10 mouse cellular contexts compared by ENCODE assay signal in genomic region chr12:69229251-69229650, GRCm38 (mm10). TPM values are rescaled to one million over a fixed set of nuclear protein-coding genes. Genes with fewer than 3 reads are reported as not detected.
DNase-seq lines count a peak whose midpoint lies in the region; ATAC-seq and TF ChIP-seq lines count a peak whose summit lies in the region.
"Had no signal": no experiment of that assay in that cellular context is flagged by ENCODE, and none has a peak within 500 bp of the region (broad histone marks: within the 10 kb centered on the region; RNA-seq: fewer than 3 reads in every experiment).

No protein-coding gene starts in this region.

- peak; percentile 41 for TF ChIP-seq RAD21 in MEL (IDR thresholded peaks at IDR 0.05; ENCODE audit: low read depth, low read length)

- no peak overlapping the region for H3K4me3 ChIP-seq in kidney, embryonic 14.5 days (ENCODE audit: low read length)
- no peak overlapping the region for H3K4me3 ChIP-seq in MEL (ENCODE audit: control insufficient read depth in 1 of 2, insufficient read depth in 1 of 2, low read depth in 2 of 2, low read length in 2 of 2)
- no peak overlapping the region for H3K4me3 ChIP-seq in liver, embryonic 14.5 days (ENCODE audit: insufficient read depth in 1 of 2, low read depth in 2 of 2, low read length in 2 of 2)
- no peak overlapping the region for H3K4me3 ChIP-seq in hindbrain, embryonic 10.5 days
- no peak overlapping the region for H3K4me3 ChIP-seq in hindbrain, embryonic 14.5 days (replicated peaks; ENCODE audit: low read length)
- H3K4me3 ChIP-seq: heart, embryonic 10.5 days; limb, embryonic 10.5 days had no signal

- intact Hi-C loops in gastrocnemius, postnatal 36 days (cut with DNase I) = no loop called here

- WGBS in kidney, embryonic 14.5 days = 77% methylated on average over 2 of the region's 2 CpGs
- 55% methylated on average over 2 of the region's 2 CpGs for WGBS in liver, embryonic 14.5 days (ENCODE audit: insufficient replicate concordance)
- WGBS in hindbrain, embryonic 10.5 days = 69% methylated on average over 2 of the region's 2 CpGs
- 68% methylated on average over 2 of the region's 2 CpGs for WGBS in hindbrain, embryonic 14.5 days

- H3K36me3 ChIP-seq in kidney, embryonic 14.5 days (ENCODE audit: control insufficient read depth, insufficient read depth, low read length) = peaks cover 12% of the 10 kb centered on the region; the same call in 1 of the 2 replicates
- peaks cover 0 to 4% of the 10 kb centered on the region in 2 experiments; a peak in 2 of 4 replicates for H3K36me3 ChIP-seq in MEL (ENCODE audit: control insufficient read depth in 1 of 2, insufficient read depth in 2 of 2, low read length in 2 of 2)
- peaks cover 15% of the 10 kb centered on the region for H3K36me3 ChIP-seq in liver, embryonic 14.5 days (replicated peaks; ENCODE audit: control insufficient read depth, insufficient read depth, low read depth)
- H3K36me3 ChIP-seq in hindbrain, embryonic 10.5 days = peaks cover 18% of the 10 kb centered on the region
- no peaks in the 10 kb centered on the region for H3K36me3 ChIP-seq in hindbrain, embryonic 14.5 days (replicated peaks; ENCODE audit: control insufficient read depth, insufficient read depth)

- H3K27ac ChIP-seq in kidney, embryonic 14.5 days (ENCODE audit: low read depth, low read length) = no peak overlapping the region
- no peak overlapping the region for H3K27ac ChIP-seq in MEL (ENCODE audit: control insufficient read depth, low read depth, low read length)
- no peak overlapping the region for H3K27ac ChIP-seq in liver, embryonic 14.5 days
- H3K27ac ChIP-seq in hindbrain, embryonic 10.5 days = no peak overlapping the region
- no peak overlapping the region for H3K27ac ChIP-seq in hindbrain, embryonic 14.5 days

- H3K79me2 ChIP-seq in MEL (ENCODE audit: control insufficient read depth, insufficient read depth, low read length, poor library complexity) = no peaks in the 10 kb centered on the region; the same call in 1 of the 2 replicates

- no peak for ATAC-seq in kidney, embryonic 14.5 days (ENCODE audit: low FRiP score, low TSS enrichment)
- no peak for ATAC-seq in liver, embryonic 14.5 days (ENCODE audit: insufficient read depth)
- no peak for ATAC-seq in hindbrain, embryonic 14.5 days (ENCODE audit: low FRiP score)

- H3K9me3 ChIP-seq in kidney, embryonic 14.5 days (ENCODE audit: control insufficient read depth, low read length) = no peaks in the 10 kb centered on the region
- no peaks in the 10 kb centered on the region for H3K9me3 ChIP-seq in MEL (replicated peaks; ENCODE audit: insufficient read depth, low read length)
- no peaks in the 10 kb centered on the region for H3K9me3 ChIP-seq in liver, embryonic 14.5 days (ENCODE audit: control insufficient read depth, low read length)
- H3K9me3 ChIP-seq in hindbrain, embryonic 10.5 days = no peaks in the 10 kb centered on the region
- H3K9me3 ChIP-seq in hindbrain, embryonic 14.5 days (ENCODE audit: control insufficient read depth, low read length) = no peaks in the 10 kb centered on the region
- H3K9me3 ChIP-seq: heart, embryonic 10.5 days; limb, embryonic 10.5 days had no signal

- H3K27me3 ChIP-seq in kidney, embryonic 14.5 days (ENCODE audit: control insufficient read depth, insufficient read depth, low read length) = no peaks in the 10 kb centered on the region
- H3K27me3 ChIP-seq in MEL (ENCODE audit: control insufficient read depth in 1 of 2, insufficient read depth in 2 of 2, low read length in 2 of 2) = no peaks in the 10 kb centered on the region
- no peaks in the 10 kb centered on the region for H3K27me3 ChIP-seq in liver, embryonic 14.5 days (ENCODE audit: control insufficient read depth, insufficient read depth, low read length)
- H3K27me3 ChIP-seq in hindbrain, embryonic 10.5 days (ENCODE audit: insufficient read depth, poor library complexity, severe bottlenecking) = no peaks in the 10 kb centered on the region
- no peaks in the 10 kb centered on the region for H3K27me3 ChIP-seq in hindbrain, embryonic 14.5 days (ENCODE audit: control insufficient read depth, insufficient read depth, low read length)

- no peak for TF ChIP-seq EP300 in MEL (IDR thresholded peaks at IDR 0.05; ENCODE audit: low read depth in 1 of 2, low read length in 2 of 2)
- no peak for TF ChIP-seq EP300 in liver, embryonic 14.5 days (IDR thresholded peaks at IDR 0.05; ENCODE audit: low read depth)

- peak; percentile 46 to 67 (median 63) for TF ChIP-seq CTCF in MEL (IDR thresholded peaks at IDR 0.05 in 2 of 3, conservative IDR thresholded peaks at IDR 0.05 in 1 of 3; ENCODE audit: control insufficient read depth in 1 of 3, insufficient read depth in 1 of 3, low read depth in 2 of 3, low read length in 3 of 3, poor library complexity in 1 of 3, severe bottlenecking in 1 of 3)
- peak; percentile 69 for TF ChIP-seq CTCF in liver, embryonic 14.5 days (IDR thresholded peaks at IDR 0.05; ENCODE audit: low read depth)

- H3K4me2 ChIP-seq in kidney, embryonic 14.5 days (replicated peaks; ENCODE audit: low read depth, low read length) = no peak overlapping the region
- no peak overlapping the region for H3K4me2 ChIP-seq in liver, embryonic 14.5 days (ENCODE audit: low read depth)
- no peak overlapping the region for H3K4me2 ChIP-seq in hindbrain, embryonic 14.5 days (replicated peaks)

- no peak overlapping the region for H3K9ac ChIP-seq in kidney, embryonic 14.5 days (ENCODE audit: low read depth, low read length)
- no peak overlapping the region for H3K9ac ChIP-seq in MEL (ENCODE audit: control insufficient read depth, low read depth, low read length, poor library complexity, severe bottlenecking)
- H3K9ac ChIP-seq in liver, embryonic 14.5 days (replicated peaks) = no peak overlapping the region
- H3K9ac ChIP-seq in hindbrain, embryonic 14.5 days = no peak overlapping the region

- DNase-seq in kidney, postnatal 4 days = peak; percentile 36 to 49
- peak; percentile 71 for DNase-seq in MEL (ENCODE audit: low read depth, low spot score)
- DNase-seq in liver, embryonic 14.5 days (ENCODE audit: low read depth in 3 of 3, low spot score in 3 of 3) = peak; percentile 35 to 45 (median 38)
- DNase-seq in testis, postnatal 10 days (ENCODE audit: low spot score) = peak; percentile 66
- no peak for DNase-seq in hindbrain, embryonic 10.5 days (ENCODE audit: low spot score)
- DNase-seq in hindbrain, embryonic 14.5 days (ENCODE audit: low spot score) = no peak
- no peak for DNase-seq in gastrocnemius, postnatal 36 days

- no peak for TF ChIP-seq POLR2A in MEL (IDR thresholded peaks at IDR 0.05; ENCODE audit: control insufficient read depth in 1 of 2, insufficient read depth in 1 of 2, low read depth in 1 of 2, low read length in 2 of 2, poor library complexity in 1 of 2)

- H3K4me1 ChIP-seq in kidney, embryonic 14.5 days (ENCODE audit: control insufficient read depth, insufficient read depth, low read length) = 0 out of 2 replicates have a peak, but pooled peaks cover 5% of the 10 kb centered on the region
- H3K4me1 ChIP-seq in MEL (ENCODE audit: control insufficient read depth in 1 of 2, insufficient read depth in 2 of 2, low read length in 2 of 2) = peaks cover 0 to 7% of the 10 kb centered on the region in 2 experiments; a peak in 3 of 4 replicates
- H3K4me1 ChIP-seq in liver, embryonic 14.5 days (replicated peaks; ENCODE audit: control insufficient read depth in 2 of 2, insufficient read depth in 2 of 2, low read length in 1 of 2) = peaks cover 6 to 14% of the 10 kb centered on the region in 2 experiments
- peaks cover 7% of the 10 kb centered on the region; the same call in 1 of the 2 replicates for H3K4me1 ChIP-seq in hindbrain, embryonic 10.5 days (replicated peaks)
- no peaks in the 10 kb centered on the region for H3K4me1 ChIP-seq in hindbrain, embryonic 14.5 days (replicated peaks; ENCODE audit: control insufficient read depth, insufficient read depth, low read length)

RNA-seq across cellular contexts. Expression of gene Pole2, which starts 1.3 kb away (rescaled TPM):
- polyA plus RNA-seq in kidney, embryonic 14.5 days (2014; fragmentation: Nextera tagmentation; extraction: Ambion mirVana) = 32.1 and 39.0 TPM in 2 replicates
- 14.1 and 14.4 TPM in 2 replicates for total RNA-seq in MEL (2012; rRNA removed)
- polyA plus RNA-seq in MEL (2012; ENCODE audit: insufficient read depth in 1 of 2, insufficient read length in 2 of 2, low read depth in 1 of 2, low replicate concordance in 2 of 2, missing spikeins in 1 of 2) = 10 to 100 TPM; 18.0 to 89.5 TPM
- polyA plus RNA-seq in liver, embryonic 14.5 days (2012; rRNA removed) = 18.9 and 25.6 TPM in 2 replicates
- polyA plus RNA-seq in liver, embryonic 14.5 days (2014; fragmentation: Nextera tagmentation; extraction: Ambion mirVana) = 25.8 and 28.3 TPM in 2 replicates
- polyA plus RNA-seq in hindbrain, embryonic 10.5 days (2016; fragmentation: Nextera tagmentation; extraction: Ambion mirVana) = 23.4 and 30.9 TPM in 2 replicates
- polyA plus RNA-seq in hindbrain, embryonic 14.5 days (2014; fragmentation: Nextera tagmentation; extraction: Ambion mirVana) = 4.2 and 4.5 TPM in 2 replicates
- total RNA-seq in gastrocnemius, postnatal 36 days (2021) = under 1 TPM; 0.30 to 0.33 TPM

RNA-seq across cellular contexts. Expression of gene Klhdc1, which starts 11.7 kb away (rescaled TPM):
- polyA plus RNA-seq in kidney, embryonic 14.5 days (2014; fragmentation: Nextera tagmentation; extraction: Ambion mirVana) = 4.6 and 5.7 TPM in 2 replicates
- total RNA-seq in MEL (2012; rRNA removed) = 0.23 and 0.26 TPM in 2 replicates
- 1 to 10 TPM in 1 of 2 experiments, not detected in 1; 1.1 TPM for polyA plus RNA-seq in MEL (2012; ENCODE audit: insufficient read depth in 1 of 2, insufficient read length in 2 of 2, low read depth in 1 of 2, low replicate concordance in 2 of 2, missing spikeins in 1 of 2)
- polyA plus RNA-seq in liver, embryonic 14.5 days (2012; rRNA removed) = 0.26 and 3.3 TPM in 2 replicates
- polyA plus RNA-seq in liver, embryonic 14.5 days (2014; fragmentation: Nextera tagmentation; extraction: Ambion mirVana) = 1.9 and 3.6 TPM in 2 replicates
- polyA plus RNA-seq in hindbrain, embryonic 10.5 days (2016; fragmentation: Nextera tagmentation; extraction: Ambion mirVana) = 1.9 and 2.5 TPM in 2 replicates
- 13.7 and 17.2 TPM in 2 replicates for polyA plus RNA-seq in hindbrain, embryonic 14.5 days (2014; fragmentation: Nextera tagmentation; extraction: Ambion mirVana)
- total RNA-seq in gastrocnemius, postnatal 36 days (2021) = 10 to 100 TPM; 17.2 to 19.6 TPM

RNA-seq across cellular contexts. Expression of gene Gm49384, which starts 25.2 kb away (rescaled TPM):
- 29.8 and 35.0 TPM in 2 replicates for polyA plus RNA-seq in kidney, embryonic 14.5 days (2014; fragmentation: Nextera tagmentation; extraction: Ambion mirVana)
- 24.1 and 26.2 TPM in 2 replicates for total RNA-seq in MEL (2012; rRNA removed)
- 10 to 100 TPM in 1 of 2 experiments, not detected in 1; 28.5 TPM for polyA plus RNA-seq in MEL (2012; ENCODE audit: insufficient read depth in 1 of 2, insufficient read length in 2 of 2, low read depth in 1 of 2, low replicate concordance in 2 of 2, missing spikeins in 1 of 2)
- polyA plus RNA-seq in liver, embryonic 14.5 days (2012; rRNA removed) = 1.2 and 8.0 TPM in 2 replicates
- 16.3 and 17.4 TPM in 2 replicates for polyA plus RNA-seq in liver, embryonic 14.5 days (2014; fragmentation: Nextera tagmentation; extraction: Ambion mirVana)
- polyA plus RNA-seq in hindbrain, embryonic 10.5 days (2016; fragmentation: Nextera tagmentation; extraction: Ambion mirVana) = 36.4 and 49.5 TPM in 2 replicates
- polyA plus RNA-seq in hindbrain, embryonic 14.5 days (2014; fragmentation: Nextera tagmentation; extraction: Ambion mirVana) = 10.4 and 12.5 TPM in 2 replicates
- 1 to 10 TPM; 1.5 to 1.8 TPM for total RNA-seq in gastrocnemius, postnatal 36 days (2021)

RNA-seq across cellular contexts. Expression of gene Dnaaf2, which starts 31.0 kb away (rescaled TPM):
- polyA plus RNA-seq in kidney, embryonic 14.5 days (2014; fragmentation: Nextera tagmentation; extraction: Ambion mirVana) = 8.6 and 10.5 TPM in 2 replicates
- 7.6 and 10.1 TPM in 2 replicates for total RNA-seq in MEL (2012; rRNA removed)
- polyA plus RNA-seq in MEL (2012; ENCODE audit: insufficient read depth in 1 of 2, insufficient read length in 2 of 2, low read depth in 1 of 2, low replicate concordance in 2 of 2, missing spikeins in 1 of 2) = 1 to 10 TPM in 1 of 2 experiments, not detected in 1; 5.5 TPM
- polyA plus RNA-seq in liver, embryonic 14.5 days (2012; rRNA removed) = 2.8 TPM in 2 replicates
- polyA plus RNA-seq in liver, embryonic 14.5 days (2014; fragmentation: Nextera tagmentation; extraction: Ambion mirVana) = 2.9 TPM in 2 replicates
- polyA plus RNA-seq in hindbrain, embryonic 10.5 days (2016; fragmentation: Nextera tagmentation; extraction: Ambion mirVana) = 16.4 and 17.9 TPM in 2 replicates
- 5.7 and 7.0 TPM in 2 replicates for polyA plus RNA-seq in hindbrain, embryonic 14.5 days (2014; fragmentation: Nextera tagmentation; extraction: Ambion mirVana)
- total RNA-seq in gastrocnemius, postnatal 36 days (2021) = under 1 TPM; 0.33 to 0.44 TPM

RNA-seq across cellular contexts. Expression of gene Gm49383, which starts 32.3 kb away (rescaled TPM):
- 33.4 and 37.1 TPM in 2 replicates for polyA plus RNA-seq in kidney, embryonic 14.5 days (2014; fragmentation: Nextera tagmentation; extraction: Ambion mirVana)
- 25.2 and 27.5 TPM in 2 replicates for total RNA-seq in MEL (2012; rRNA removed)
- 10 to 100 TPM in 1 of 2 experiments, not detected in 1; 28.8 TPM for polyA plus RNA-seq in MEL (2012; ENCODE audit: insufficient read depth in 1 of 2, insufficient read length in 2 of 2, low read depth in 1 of 2, low replicate concordance in 2 of 2, missing spikeins in 1 of 2)
- 4.9 TPM in 2 replicates for polyA plus RNA-seq in liver, embryonic 14.5 days (2012; rRNA removed)
- polyA plus RNA-seq in liver, embryonic 14.5 days (2014; fragmentation: Nextera tagmentation; extraction: Ambion mirVana) = 15.7 and 19.1 TPM in 2 replicates
- 44.2 and 59.3 TPM in 2 replicates for polyA plus RNA-seq in hindbrain, embryonic 10.5 days (2016; fragmentation: Nextera tagmentation; extraction: Ambion mirVana)
- polyA plus RNA-seq in hindbrain, embryonic 14.5 days (2014; fragmentation: Nextera tagmentation; extraction: Ambion mirVana) = 12.7 and 15.3 TPM in 2 replicates
- 1 to 10 TPM; 1.9 to 3.2 TPM for total RNA-seq in gastrocnemius, postnatal 36 days (2021)

Comparison
In these comparisons a context has a peak if more than half of its experiments do, and no peak if none do; other contexts are left out.
1. DNase-seq: peak in kidney, postnatal 4 days (2 of 2), MEL (single experiment), liver, embryonic 14.5 days (3 of 3) and testis, postnatal 10 days (single experiment); none in hindbrain, embryonic 10.5 days (single experiment), hindbrain, embryonic 14.5 days (single experiment) and gastrocnemius, postnatal 36 days (0 of 2).